Mouse (Mus musculus) midbrain, postnatal 0 days (tissue): ENCODE results near the gene Arhgef40. TPM values are rescaled to one million over a fixed set of nuclear protein-coding genes. Genes with fewer than 3 reads are reported as not detected.

Experiments used
- ATAC-seq: fragments of 200-750 bp; cut with Nextera tagmentation; 2 replicates; pipeline ENCODE4 v1.8.0; 2017; ENCODE audit warnings: moderate number of reproducible peaks, mild to moderate bottlenecking, moderate TSS enrichment, moderate library complexity; ENCODE audit not compliant: low FRiP score
- DNase-seq: peaks from one replicate; pipeline ENCODE4 v3.0.0-alpha.2; 2015; ENCODE audit warnings: low spot score
- H3K27ac ChIP-seq: fragments of 300-500 bp; sonication (generic); 2 replicates; pipeline ENCODE4 v1.5.1; 2014; ENCODE audit warnings: low read depth, mild to moderate bottlenecking, low read length, mixed read lengths
- H3K27me3 ChIP-seq: fragments of 300-500 bp; sonication (generic); 2 replicates; pipeline ENCODE4 v1.6.1; 2014; ENCODE audit warnings: low read length, control low read depth, mixed read lengths; ENCODE audit not compliant: insufficient read depth
- H3K36me3 ChIP-seq: fragments of 300-500 bp; sonication (generic); 2 replicates; pipeline ENCODE4 v1.6.1; 2014; ENCODE audit warnings: low read length, control low read depth, mixed read lengths; ENCODE audit not compliant: insufficient read depth
- H3K4me1 ChIP-seq: fragments of 300-500 bp; sonication (generic); 2 replicates; pipeline ENCODE4 v1.6.1; 2014; ENCODE audit warnings: mild to moderate bottlenecking, control low read depth, antibody characterized with exemption, low read length, mixed read lengths; ENCODE audit not compliant: insufficient read depth
- H3K4me2 ChIP-seq: fragments of 300-500 bp; sonication (generic); 2 replicates; pipeline ENCODE4 v1.6.1; 2014; ENCODE audit warnings: low read depth, mild to moderate bottlenecking, low read length, mixed read lengths; ENCODE audit not compliant: poor library complexity, severe bottlenecking
- H3K4me3 ChIP-seq: fragments of 300-500 bp; sonication (generic); 2 replicates; pipeline ENCODE4 v1.5.1; 2014; ENCODE audit warnings: low read depth, mild to moderate bottlenecking, low read length, moderate library complexity
- H3K9ac ChIP-seq: fragments of 300-500 bp; sonication (generic); replicated peaks from 2 replicates; pipeline ENCODE4 v1.6.1; 2014; ENCODE audit warnings: mild to moderate bottlenecking, low read length, moderate library complexity, mixed read lengths; ENCODE audit not compliant: poor library complexity, severe bottlenecking
- H3K9me3 ChIP-seq: fragments of 300-500 bp; sonication (generic); 2 replicates; pipeline ENCODE4 v1.6.1; 2016; ENCODE audit warnings: low read length, control low read depth
- CTCF ChIP-seq: IDR thresholded peaks from 2 replicates; pipeline ENCODE4 v1.5.1; 2016; ENCODE audit warnings: antibody characterized with exemption, mild to moderate bottlenecking
- WGBS: fragments of 180-500 bp; shearing (Covaris S2); extraction: QIAGEN DNeasy Blood & Tissue Kit; methylation state at CpG from one replicate; pipeline ENCODE4 v1.1.7; 2014; 5-methylcytosine and 5-hydroxymethylcytosine counted together
- polyA plus RNA-seq: library from polyadenylated mRNA; unstranded; fragments of >200 nt; fragmentation: Nextera tagmentation; extraction: Ambion mirVana; gene quantifications from 2 replicates; pipeline ENCODE4 v1.2.1, GENCODE M21; 2015
- total RNA-seq: library from RNA; depleted of rRNA; stranded (reverse); fragments of >200 nt; gene quantifications from 2 replicates; pipeline ENCODE4 v1.2.3, GENCODE M21; 2014

Arhgef40 gene
- total and polyA plus RNA-seq, 2 experiments from 2014 or later: 66.1 to 93.8 TPM

GRCm38 (mm10) chr14:52013771-52014219 lies 29.3 kb downstream of the Arhgef40 start:
- peak overlapping the region; percentile 89 for H3K9ac ChIP-seq
- 0 out of 2 replicates have a peak, but pooled peaks have one; percentile 8 for ATAC-seq
- no peaks in the 10 kb centered on the region for H3K27me3 ChIP-seq
- no peak for DNase-seq
- TF ChIP-seq CTCF: no peak
- 2% methylated on average over 19 of the region's 24 CpGs for WGBS
- H3K9me3 ChIP-seq: no peaks in the 10 kb centered on the region
- H3K4me3 ChIP-seq: peak overlapping the region; percentile 66
- peaks cover 6% of the 10 kb centered on the region; the same call in 1 of the 2 replicates for H3K36me3 ChIP-seq
- H3K4me1 ChIP-seq: peaks cover 27% of the 10 kb centered on the region
- H3K27ac ChIP-seq: peak overlapping the region; percentile 92
- H3K4me2 ChIP-seq: peak overlapping the region; percentile 81

- DNase-seq (no peak), ATAC-seq (0 out of 2 replicates have a peak, but pooled peaks have one; percentile 3)
- Histone ChIP-seq H3K4me1 (peaks cover 27% of the 10 kb centered on the region), H3K36me3 (peaks cover 1% of the 10 kb centered on the region; the same call in 1 of the 2 replicates), H3K27ac (peak overlapping the region; percentile 92), H3K4me2 (peak overlapping the region; percentile 81), H3K9me3 (no peaks in the 10 kb centered on the region), H3K27me3 (no peaks in the 10 kb centered on the region), H3K9ac (peak overlapping the region; percentile 89), H3K4me3 (peak overlapping the region; percentile 66)
- no peak for TF ChIP-seq CTCF
- no CpG with 5 or more reads among the region's 80 CpGs for WGBS
Observed at GRCm38 (mm10) chr14:52014271-52014760, 29.8 kb downstream of the Arhgef40 start.

DNA sequence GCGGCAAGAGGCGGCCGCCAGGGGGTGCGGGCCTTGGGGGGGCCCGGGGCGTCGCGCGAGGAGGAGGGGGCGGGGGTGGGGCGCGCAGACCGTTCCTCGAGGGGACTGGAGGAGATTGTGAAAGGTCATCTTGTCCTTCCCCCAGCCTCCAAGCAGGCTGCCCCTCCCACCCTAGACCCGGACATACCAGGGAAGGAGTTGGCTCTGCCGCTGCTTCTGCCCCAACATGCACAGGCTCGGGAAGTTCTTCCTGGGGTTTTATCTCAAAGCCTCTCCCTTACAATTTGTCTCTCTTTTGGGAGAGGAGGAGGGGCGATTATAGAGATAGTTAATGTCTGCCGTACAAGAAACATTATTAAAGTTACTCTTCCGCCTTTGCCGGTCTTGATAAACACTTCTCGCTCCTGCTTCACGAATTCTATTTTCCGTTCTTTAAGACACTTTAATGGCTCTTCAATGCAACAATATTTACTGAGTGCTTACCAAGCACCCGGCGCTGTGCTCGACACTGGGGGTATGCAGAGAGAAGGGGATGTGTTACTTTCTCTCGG lies 30.3 kb downstream of the Arhgef40 start:
- Histone ChIP-seq H3K4me1 (peaks cover 26% of the 10 kb centered on the region), H3K27ac (peak overlapping the region; percentile 92), H3K9me3 (no peaks in the 10 kb centered on the region), H3K9ac (peak overlapping the region; percentile 89), H3K4me3 (peak overlapping the region; percentile 66), H3K36me3 (no peaks in the 10 kb centered on the region), H3K27me3 (no peaks in the 10 kb centered on the region), H3K4me2 (peak overlapping the region; percentile 81)
- ATAC-seq (peak; percentile 2; the same call in 1 of the 2 replicates), DNase-seq (peak; percentile 81)
- TF ChIP-seq CTCF: no peak
- under 1% methylated on average over 16 of the region's 28 CpGs for WGBS

DNA sequence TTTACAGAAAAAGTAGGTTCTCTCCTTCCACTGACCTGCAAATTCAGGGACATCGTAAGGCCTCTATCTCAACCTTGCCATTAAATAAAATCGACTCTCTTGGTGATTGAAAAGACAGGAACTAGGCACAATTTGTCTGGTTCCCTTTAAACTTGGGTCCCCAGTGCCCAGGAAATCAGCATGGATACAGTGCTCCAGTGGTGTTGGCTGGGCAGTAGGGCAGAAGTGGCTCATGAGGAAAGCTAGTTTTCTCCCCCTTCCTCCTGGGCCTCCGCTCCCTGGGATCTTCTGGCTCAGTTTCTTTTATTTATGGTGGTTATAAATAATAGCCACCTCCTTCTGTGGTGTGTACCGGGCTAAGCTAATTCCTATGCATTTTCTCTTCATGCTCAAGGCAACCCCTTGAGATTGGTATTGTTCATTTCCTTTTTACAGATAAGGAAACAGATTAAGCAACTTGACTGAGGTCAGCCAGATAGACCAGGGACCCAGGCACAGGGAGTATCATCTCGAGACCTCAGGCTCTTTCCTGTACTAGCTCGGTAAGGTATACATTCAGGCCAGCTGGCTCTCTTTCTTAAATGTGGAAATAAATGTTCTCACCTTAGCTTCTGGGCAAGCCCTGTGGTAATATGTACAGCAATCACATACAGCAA lies 31.1 kb downstream of the Arhgef40 start, which contains the start of gene Tmem253:
Gene Tmem253 (plus strand): TSS at position 214 of the 656 bp plus-strand sequence.
- no peak for ATAC-seq

GRCm38 (mm10) chr14:52016625-52017405 lies 32.3 kb downstream of the Arhgef40 start:
- no peaks in the 10 kb centered on the region for H3K36me3 ChIP-seq
- no peak for DNase-seq
- TF ChIP-seq CTCF: no peak
- no peaks in the 10 kb centered on the region for H3K27me3 ChIP-seq
- ATAC-seq: no peak
- H3K9ac ChIP-seq: no peak overlapping the region
- peaks cover 18% of the 10 kb centered on the region for H3K4me1 ChIP-seq
- H3K27ac ChIP-seq: no peak overlapping the region; the same call in 1 of the 2 replicates
- 77% methylated on average over 13 of the region's 13 CpGs for WGBS
- no peak overlapping the region for H3K4me3 ChIP-seq
- no peaks in the 10 kb centered on the region for H3K9me3 ChIP-seq
- no peak overlapping the region for H3K4me2 ChIP-seq

More for the DNA sequence above, 31.1 kb downstream of the Arhgef40 start, which contains the start of gene Tmem253:
- no peak for DNase-seq
- Histone ChIP-seq H3K4me3 (peak within 1 kb of the TSS; percentile 66), H3K4me1 (peaks cover 23% of the 10 kb centered on the region), H3K9ac (peak within 1 kb of the TSS; percentile 89), H3K27ac (peak within 1 kb of the TSS; percentile 92), H3K36me3 (no peaks in the 10 kb centered on the region), H3K4me2 (peak within 1 kb of the TSS; percentile 81), H3K27me3 (no peaks in the 10 kb centered on the region), H3K9me3 (no peaks in the 10 kb centered on the region)
- no peak for TF ChIP-seq CTCF
- 17% methylated on average over 6 of the region's 6 CpGs for WGBS
